Mouse (Mus musculus) hindbrain, postnatal 0 days (tissue): ENCODE results near the gene Zan. TPM values are rescaled to one million over a fixed set of nuclear protein-coding genes. Genes with fewer than 3 reads are reported as not detected.
"Not testable (repeated sequence)": the region's sequence is repeated elsewhere in the genome, so short reads cannot be mapped to it uniquely, and the experiment has no call there.

ENCODE experiments used
- ATAC-seq: fragments of 200-750 bp; cut with Nextera tagmentation; 2 replicates; pipeline ENCODE4 v1.8.0; 2017; ENCODE audit warnings: mild to moderate bottlenecking, moderate TSS enrichment, moderate library complexity
- DNase-seq: peaks from one replicate; pipeline ENCODE4 v3.0.0-alpha.2; 2015; ENCODE audit warnings: low spot score
- H3K27ac ChIP-seq: fragments of 300-500 bp; sonication (generic); 2 replicates; pipeline ENCODE4 v1.5.1; 2014; ENCODE audit warnings: mild to moderate bottlenecking
- H3K27me3 ChIP-seq: fragments of 300-500 bp; sonication (generic); 2 replicates; pipeline ENCODE4 v1.6.1; 2014; ENCODE audit warnings: low read length, mixed read lengths; ENCODE audit not compliant: insufficient read depth
- H3K36me3 ChIP-seq: fragments of 300-500 bp; sonication (generic); 2 replicates; pipeline ENCODE4 v1.6.1; 2014; ENCODE audit warnings: low read length, mixed read lengths; ENCODE audit not compliant: insufficient read depth
- H3K4me1 ChIP-seq: fragments of 300-500 bp; sonication (generic); 2 replicates; pipeline ENCODE4 v1.6.1; 2014; ENCODE audit warnings: antibody characterized with exemption, low read length, mixed read lengths; ENCODE audit not compliant: insufficient read depth
- H3K4me2 ChIP-seq: fragments of 300-500 bp; sonication (generic); 2 replicates; pipeline ENCODE4 v1.6.1; 2014; ENCODE audit warnings: low read depth, mild to moderate bottlenecking, low read length, moderate library complexity, mixed read lengths
- H3K4me3 ChIP-seq: fragments of 300-500 bp; sonication (generic); 2 replicates; pipeline ENCODE4 v1.5.1; 2014; ENCODE audit warnings: low read length
- H3K9ac ChIP-seq: fragments of 300-500 bp; sonication (generic); replicated peaks from 2 replicates; pipeline ENCODE4 v1.6.1; 2014; ENCODE audit warnings: mild to moderate bottlenecking, low read length, moderate library complexity, mixed read lengths
- H3K9me3 ChIP-seq: fragments of 300-500 bp; sonication (generic); 2 replicates; pipeline ENCODE4 v1.6.1; 2016; ENCODE audit warnings: low read length, mixed read lengths
- CTCF ChIP-seq: IDR thresholded peaks from 2 replicates; pipeline ENCODE4 v1.5.1; 2016; ENCODE audit warnings: antibody characterized with exemption, control low read depth, low read depth
- whole genome bisulfite sequencing: fragments of 180-500 bp; shearing (Covaris S2); extraction: QIAGEN DNeasy Blood & Tissue Kit; methylation state at CpG from one replicate; pipeline ENCODE4 v1.1.7; 2014; 5-methylcytosine and 5-hydroxymethylcytosine counted together
- polyA plus RNA-seq: library from polyadenylated mRNA; unstranded; fragments of >200 nt; fragmentation: Nextera tagmentation; extraction: Ambion mirVana; gene quantifications from 2 replicates; pipeline ENCODE4 v1.2.1, GENCODE M21; 2015
- total RNA-seq: library from RNA; depleted of rRNA; stranded (reverse); fragments of >200 nt; gene quantifications from 2 replicates; pipeline ENCODE4 v1.2.3, GENCODE M21; 2014

Zan gene
- total and polyA plus RNA-seq, 2 experiments from 2014 or later = 0.15 to 1.6 TPM

- TF ChIP-seq CTCF = no peak
- no peak for ATAC-seq
- Histone ChIP-seq H3K9ac (no peak overlapping the region), H3K4me1 (no peaks in the 10 kb centered on the region), H3K27me3 (no peaks in the 10 kb centered on the region), H3K27ac (no peak overlapping the region), H3K4me3 (no peak overlapping the region), H3K36me3 (no peaks in the 10 kb centered on the region), H3K9me3 (no peaks in the 10 kb centered on the region), H3K4me2 (no peak overlapping the region)
- 64% methylated on average over 7 of the region's 7 CpGs for WGBS
- no peak for DNase-seq
Observed at GRCm38 (mm10) chr5:137455866-137456591, 20.8 kb downstream of the Zan start.

DNA sequence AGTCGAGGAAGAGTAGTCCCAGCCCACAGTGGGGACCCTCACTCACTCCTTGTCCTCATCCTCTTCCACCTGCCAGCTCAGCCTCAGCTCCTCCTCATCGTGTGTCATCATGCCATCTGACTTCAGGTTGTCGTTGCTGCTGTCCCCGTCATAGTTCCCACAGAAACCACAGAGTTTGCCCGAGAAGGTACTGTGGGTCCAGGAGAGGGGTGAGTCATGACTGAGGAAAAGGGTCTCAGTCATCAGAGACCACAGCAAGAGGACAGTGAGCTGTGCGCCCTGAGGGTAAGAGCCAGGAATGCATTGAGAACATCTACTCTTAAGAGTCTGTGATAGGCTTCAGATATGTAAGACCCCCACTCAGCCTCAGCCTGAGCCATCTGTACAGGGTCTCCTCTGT, 21.7 kb downstream of the Zan start:
- WGBS = 84% methylated on average over 6 of the region's 6 CpGs
- no peaks in the 10 kb centered on the region for H3K4me1 ChIP-seq
- H3K27ac ChIP-seq = no peak overlapping the region
- no peaks in the 10 kb centered on the region for H3K9me3 ChIP-seq
- no peaks in the 10 kb centered on the region for H3K27me3 ChIP-seq
- ATAC-seq (no peak), DNase-seq (no peak)
- no peak overlapping the region for H3K4me2 ChIP-seq
- no peak overlapping the region for H3K9ac ChIP-seq
- H3K36me3 ChIP-seq = no peaks in the 10 kb centered on the region
- H3K4me3 ChIP-seq = no peak overlapping the region
- no peak for TF ChIP-seq CTCF

DNA sequence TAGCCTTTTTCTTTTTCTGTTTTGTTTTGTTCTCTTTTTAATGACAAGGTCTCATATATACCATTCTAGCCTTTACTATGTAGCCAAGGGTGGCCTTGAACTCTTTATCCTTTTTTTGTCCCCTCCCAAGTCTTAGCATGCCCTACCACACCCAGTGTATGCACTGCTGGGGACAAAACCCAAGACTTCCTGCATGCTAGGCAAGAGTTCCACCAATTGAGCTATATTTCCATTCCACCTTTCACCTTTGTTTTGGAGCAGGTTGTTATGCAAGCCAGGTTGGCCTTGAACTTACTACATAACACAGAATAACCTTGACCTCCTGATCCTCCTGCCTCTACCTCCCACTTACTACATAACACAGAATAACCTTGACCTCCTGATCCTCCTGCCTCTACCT, 31.3 kb downstream of the Zan start:
- Histone ChIP-seq H3K9me3 (no peaks in the 10 kb centered on the region), H3K4me2 (no peak overlapping the region), H3K27me3 (no peaks in the 10 kb centered on the region), H3K4me3 (no peak overlapping the region), H3K9ac (no peak overlapping the region), H3K36me3 (no peaks in the 10 kb centered on the region), H3K27ac (no peak overlapping the region), H3K4me1 (no peaks in the 10 kb centered on the region)
- DNase-seq (no peak), ATAC-seq (no peak)
- TF ChIP-seq CTCF = no peak

- Histone ChIP-seq H3K9ac (no peak overlapping the region), H3K9me3 (no peaks in the 10 kb centered on the region), H3K4me2 (no peak overlapping the region), H3K4me3 (no peak overlapping the region), H3K27me3 (no peaks in the 10 kb centered on the region), H3K4me1 (no peaks in the 10 kb centered on the region), H3K27ac (no peak overlapping the region), H3K36me3 (no peaks in the 10 kb centered on the region)
- WGBS = 65% methylated on average over 11 of the region's 11 CpGs
- ATAC-seq (no peak), DNase-seq (no peak)
- TF ChIP-seq CTCF = no peak
Observed at GRCm38 (mm10) chr5:137440216-137440855, 36.5 kb downstream of the Zan start.

GRCm38 (mm10) chr5:137433889-137434288, 43.0 kb downstream of the Zan start:
- peak; percentile 68; the same call in 1 of the 2 replicates for ATAC-seq
- Histone ChIP-seq H3K4me1 (no peaks in the 10 kb centered on the region), H3K9me3 (no peaks in the 10 kb centered on the region), H3K27ac (peak overlapping the region; percentile 51; the same call in 1 of the 2 replicates), H3K27me3 (no peaks in the 10 kb centered on the region), H3K36me3 (no peaks in the 10 kb centered on the region), H3K4me3 (no peak overlapping the region), H3K4me2 (no peak overlapping the region), H3K9ac (no peak overlapping the region)
- DNase-seq = peak; percentile 79
- no peak for TF ChIP-seq CTCF
- 20% methylated on average over 6 of the region's 6 CpGs for WGBS

GRCm38 (mm10) chr5:137430402-137430801, 46.5 kb downstream of the Zan start:
- not testable (repeated sequence) for DNase-seq, H3K27ac ChIP-seq, H3K36me3 ChIP-seq, H3K9me3 ChIP-seq, H3K27me3 ChIP-seq, H3K4me3 ChIP-seq, H3K4me1 ChIP-seq, H3K9ac ChIP-seq, H3K4me2 ChIP-seq, ATAC-seq
- 88% methylated on average over 4 of the region's 4 CpGs for WGBS

DNA sequence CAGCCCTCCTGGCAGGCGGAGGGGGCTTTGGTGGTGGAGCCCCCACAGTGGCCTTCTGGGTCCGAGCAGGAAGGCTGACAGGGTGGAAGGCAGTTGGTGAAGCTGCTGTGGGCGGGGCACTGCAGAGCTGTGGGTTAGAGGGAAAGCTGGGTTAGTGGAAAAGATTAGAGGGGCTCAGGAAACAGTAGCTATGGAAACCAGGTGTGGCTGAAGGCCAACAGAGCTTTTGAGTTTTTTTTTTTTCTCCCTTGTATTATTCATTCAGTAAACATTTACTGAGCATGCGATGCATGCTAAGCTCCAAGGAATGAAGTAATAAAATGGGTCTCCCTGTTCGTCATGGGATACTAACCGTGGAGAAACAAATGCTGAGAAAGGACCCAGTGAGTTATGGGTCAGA, 51.2 kb downstream of the Zan start:
- WGBS = 56% methylated on average over 6 of the region's 6 CpGs
- H3K4me3 ChIP-seq = no peak overlapping the region
- DNase-seq (peak; percentile 22), ATAC-seq (peak; percentile 38; the same call in 1 of the 2 replicates)
- no peaks in the 10 kb centered on the region for H3K27me3 ChIP-seq
- no peaks in the 10 kb centered on the region for H3K36me3 ChIP-seq
- H3K4me2 ChIP-seq = no peak overlapping the region
- no peak overlapping the region for H3K27ac ChIP-seq
- H3K4me1 ChIP-seq = no peaks in the 10 kb centered on the region; the same call in 1 of the 2 replicates
- H3K9me3 ChIP-seq = no peaks in the 10 kb centered on the region
- no peak overlapping the region for H3K9ac ChIP-seq
- no peak for TF ChIP-seq CTCF
